Mouse (Mus musculus): ENCODE data around the gene Panx2. TPM values are rescaled to one million over a fixed set of nuclear protein-coding genes. Genes with fewer than 3 reads are reported as not detected.
A peak's percentile ranks its signal among the peaks of the same experiment; 100 is the strongest.

Panx2 gene
- polyA plus RNA-seq, 1 experiment from 2014 or later: 0.28 TPM

- WGBS: 78% methylated on average over 9 of the region's 9 CpGs
- Histone ChIP-seq H3K27ac (replicated peaks) (peak overlapping the region; percentile 42; the same call in 1 of the 2 replicates), H3K4me1 (peaks cover 45% of the 10 kb centered on the region), H3K36me3 (peaks cover 36% of the 10 kb centered on the region), H3K27me3 (ENCODE audit: low read depth, poor library complexity, severe bottlenecking) (no peaks in the 10 kb centered on the region; the same call in 1 of the 2 replicates), H3K4me3 (peak overlapping the region; percentile 90; the same call in 1 of the 2 replicates), H3K9me3 (replicated peaks) (no peaks in the 10 kb centered on the region)
- no peak for DNase-seq (ENCODE audit: low spot score)
Observed at GRCm38 (mm10) chr15:89078208-89078836, 18.8 kb downstream of the Panx2 start.

GRCm38 (mm10) chr15:89083906-89084305 is 24.4 kb downstream of the Panx2 start:
- DNase-seq (ENCODE audit: low spot score): no peak
- Histone ChIP-seq H3K36me3 (peaks cover 72% of the 10 kb centered on the region), H3K4me1 (peaks cover 10% of the 10 kb centered on the region), H3K27ac (replicated peaks) (no peak overlapping the region), H3K9me3 (replicated peaks) (no peaks in the 10 kb centered on the region), H3K27me3 (ENCODE audit: low read depth, poor library complexity, severe bottlenecking) (no peaks in the 10 kb centered on the region), H3K4me3 (0 out of 2 replicates have a peak overlapping the region, but pooled peaks have one; percentile 4)
- 100% methylated on average over 1 of the region's 1 CpGs for WGBS

GRCm38 (mm10) chr15:89084826-89085225 is 25.3 kb downstream of the Panx2 start:
- H3K36me3 ChIP-seq: peaks cover 65% of the 10 kb centered on the region
- 87% methylated on average over 2 of the region's 2 CpGs for WGBS
- no peak overlapping the region for H3K27ac ChIP-seq (replicated peaks)
- no peak overlapping the region for H3K4me3 ChIP-seq
- no peak for DNase-seq (ENCODE audit: low spot score)
- no peaks in the 10 kb centered on the region for H3K9me3 ChIP-seq (replicated peaks)
- no peaks in the 10 kb centered on the region for H3K27me3 ChIP-seq (ENCODE audit: low read depth, poor library complexity, severe bottlenecking)
- H3K4me1 ChIP-seq: peaks cover 15% of the 10 kb centered on the region

GRCm38 (mm10) chr15:89088607-89089247 is 29.2 kb downstream of the Panx2 start, which contains the start of gene Selenoo:
Gene Selenoo, plus strand, starts transcription at chr15:89089084.
- 2% methylated on average over 38 of the region's 38 CpGs for WGBS
- DNase-seq (ENCODE audit: low spot score): peak; percentile 91
- H3K27me3 ChIP-seq (ENCODE audit: low read depth, poor library complexity, severe bottlenecking): no peaks in the 10 kb centered on the region
- peaks cover 51% of the 10 kb centered on the region for H3K36me3 ChIP-seq
- H3K9me3 ChIP-seq (replicated peaks): no peaks in the 10 kb centered on the region
- H3K4me3 ChIP-seq: peak within 1 kb of the TSS; percentile 76
- H3K4me1 ChIP-seq: peaks cover 24% of the 10 kb centered on the region
- peak within 1 kb of the TSS; percentile 90 for H3K27ac ChIP-seq (replicated peaks)

GRCm38 (mm10) chr15:89089248-89090051 is 29.9 kb downstream of the Panx2 start:
- H3K4me1 ChIP-seq: peaks cover 24% of the 10 kb centered on the region
- no peaks in the 10 kb centered on the region for H3K27me3 ChIP-seq (ENCODE audit: low read depth, poor library complexity, severe bottlenecking)
- H3K9me3 ChIP-seq (replicated peaks): no peaks in the 10 kb centered on the region
- peak overlapping the region; percentile 76 for H3K4me3 ChIP-seq
- peaks cover 51% of the 10 kb centered on the region for H3K36me3 ChIP-seq
- WGBS: 4% methylated on average over 68 of the region's 68 CpGs
- peak overlapping the region; percentile 90 for H3K27ac ChIP-seq (replicated peaks)
- DNase-seq (ENCODE audit: low spot score): no peak

- H3K4me1 ChIP-seq: peaks cover 24% of the 10 kb centered on the region
- H3K27ac ChIP-seq (replicated peaks): no peak overlapping the region
- WGBS: 95% methylated on average over 4 of the region's 4 CpGs
- peak overlapping the region; percentile 76; the same call in 1 of the 2 replicates for H3K4me3 ChIP-seq
- no peak for DNase-seq (ENCODE audit: low spot score)
- H3K27me3 ChIP-seq (ENCODE audit: low read depth, poor library complexity, severe bottlenecking): no peaks in the 10 kb centered on the region
- H3K9me3 ChIP-seq (replicated peaks): no peaks in the 10 kb centered on the region
- peaks cover 51% of the 10 kb centered on the region for H3K36me3 ChIP-seq
Observed at GRCm38 (mm10) chr15:89090662-89091061, 31.1 kb downstream of the Panx2 start.

GRCm38 (mm10) chr15:89092181-89092580 is 32.6 kb downstream of the Panx2 start:
- peaks cover 54% of the 10 kb centered on the region for H3K36me3 ChIP-seq

GRCm38 (mm10) chr15:89097450-89097849 is 37.9 kb downstream of the Panx2 start:
- no peak for DNase-seq (ENCODE audit: low spot score)
- WGBS: 93% methylated on average over 5 of the region's 5 CpGs
- H3K4me3 ChIP-seq: no peak overlapping the region
- H3K9me3 ChIP-seq (replicated peaks): no peaks in the 10 kb centered on the region
- H3K36me3 ChIP-seq: peaks cover 100% of the 10 kb centered on the region
- no peaks in the 10 kb centered on the region for H3K27me3 ChIP-seq (ENCODE audit: low read depth, poor library complexity, severe bottlenecking)
- H3K27ac ChIP-seq (replicated peaks): no peak overlapping the region
- H3K4me1 ChIP-seq: peaks cover 6% of the 10 kb centered on the region

More at GRCm38 (mm10) chr15:89092181-89092580, 32.6 kb downstream of the Panx2 start:
- 80% methylated on average over 5 of the region's 5 CpGs for WGBS
- DNase-seq (ENCODE audit: low spot score): no peak
- Histone ChIP-seq H3K27ac (replicated peaks) (no peak overlapping the region), H3K4me1 (peaks cover 24% of the 10 kb centered on the region), H3K9me3 (replicated peaks) (no peaks in the 10 kb centered on the region), H3K4me3 (no peak overlapping the region), H3K27me3 (ENCODE audit: low read depth, poor library complexity, severe bottlenecking) (no peaks in the 10 kb centered on the region)

- Histone ChIP-seq H3K27me3 (ENCODE audit: low read depth, poor library complexity, severe bottlenecking) (no peaks in the 10 kb centered on the region), H3K9me3 (replicated peaks) (no peaks in the 10 kb centered on the region), H3K36me3 (peaks cover 100% of the 10 kb centered on the region), H3K27ac (replicated peaks) (no peak overlapping the region), H3K4me3 (no peak overlapping the region), H3K4me1 (peaks cover 11% of the 10 kb centered on the region)
- WGBS: 91% methylated on average over 7 of the region's 7 CpGs
- DNase-seq (ENCODE audit: low spot score): no peak
Observed at GRCm38 (mm10) chr15:89098616-89099015, 39.1 kb downstream of the Panx2 start.

- 96% methylated on average over 12 of the region's 12 CpGs for WGBS
- H3K36me3 ChIP-seq: peaks cover 100% of the 10 kb centered on the region
Observed at GRCm38 (mm10) chr15:89100823-89101222, 41.3 kb downstream of the Panx2 start.

GRCm38 (mm10) chr15:89102646-89103045 is 43.1 kb downstream of the Panx2 start:
- H3K4me3 ChIP-seq: no peak overlapping the region
- no peaks in the 10 kb centered on the region for H3K27me3 ChIP-seq (ENCODE audit: low read depth, poor library complexity, severe bottlenecking)
- H3K27ac ChIP-seq (replicated peaks): 0 out of 2 replicates have a peak overlapping the region, but pooled peaks have one; percentile 28
- peaks cover 11% of the 10 kb centered on the region for H3K4me1 ChIP-seq
- H3K36me3 ChIP-seq: peaks cover 100% of the 10 kb centered on the region
- DNase-seq (ENCODE audit: low spot score): peak; percentile 27
- 60% methylated on average over 5 of the region's 5 CpGs for WGBS
- H3K9me3 ChIP-seq (replicated peaks): no peaks in the 10 kb centered on the region

More at GRCm38 (mm10) chr15:89100823-89101222, 41.3 kb downstream of the Panx2 start:
- peak overlapping the region; percentile 9; the same call in 1 of the 2 replicates for H3K4me3 ChIP-seq
- no peaks in the 10 kb centered on the region for H3K9me3 ChIP-seq (replicated peaks)
- peaks cover 11% of the 10 kb centered on the region for H3K4me1 ChIP-seq
- H3K27ac ChIP-seq (replicated peaks): no peak overlapping the region
- DNase-seq (ENCODE audit: low spot score): no peak
- no peaks in the 10 kb centered on the region for H3K27me3 ChIP-seq (ENCODE audit: low read depth, poor library complexity, severe bottlenecking)

GRCm38 (mm10) chr15:89103921-89104320 is 44.4 kb downstream of the Panx2 start:
- Histone ChIP-seq H3K27me3 (ENCODE audit: low read depth, poor library complexity, severe bottlenecking) (no peaks in the 10 kb centered on the region), H3K4me1 (peaks cover 11% of the 10 kb centered on the region), H3K36me3 (peaks cover 100% of the 10 kb centered on the region), H3K9me3 (replicated peaks) (no peaks in the 10 kb centered on the region), H3K4me3 (no peak overlapping the region), H3K27ac (replicated peaks) (no peak overlapping the region)
- DNase-seq (ENCODE audit: low spot score): no peak
- 91% methylated on average over 10 of the region's 10 CpGs for WGBS
